Mouse (Mus musculus) bone marrow macrophage, adult 2 months (primary cell): ENCODE data around the gene Pifo. TPM values are rescaled to one million over a fixed set of nuclear protein-coding genes. Genes with fewer than 3 reads are reported as not detected.
"Not testable (repeated sequence)": the region's sequence is repeated elsewhere in the genome, so short reads cannot be mapped to it uniquely, and the experiment has no call there.

Experiments
- H3K27ac ChIP-seq: 2 replicates; pipeline ENCODE4 v1.5.1; 2012; ENCODE audit warnings: low read depth, low read length; ENCODE audit not compliant: insufficient read depth
- H3K4me1 ChIP-seq: 2 replicates; pipeline ENCODE4 v1.6.1; 2012; ENCODE audit warnings: low read length; ENCODE audit not compliant: control insufficient read depth, insufficient read depth
- H3K4me3 ChIP-seq: 2 replicates; pipeline ENCODE4 v1.5.1; 2012; ENCODE audit warnings: mild to moderate bottlenecking, low read length, moderate library complexity; ENCODE audit not compliant: insufficient read depth
- CTCF ChIP-seq: IDR thresholded peaks from 2 replicates; pipeline ENCODE4 v1.5.1; 2012; ENCODE audit warnings: low read depth, mild to moderate bottlenecking, low read length, moderate library complexity
- POLR2A ChIP-seq: IDR thresholded peaks from 2 replicates; pipeline ENCODE4 v1.6.1; 2012; ENCODE audit warnings: mild to moderate bottlenecking, low read depth, low read length, borderline replicate concordance
- polyA plus RNA-seq: library from polyadenylated mRNA; stranded (reverse); fragments of >200 nt; gene quantifications from 2 replicates; pipeline ENCODE4 v1.2.4, GENCODE M21; 2012; ENCODE audit not compliant: missing spikeins, insufficient read depth, insufficient read length

Pifo gene
- not detected in 2 replicates for polyA plus RNA-seq

GRCm38 (mm10) chr3:106014546-106014945 is at the start of gene Pifo:
Gene Pifo, minus strand, starts transcription at chr3:106014646.
- no peaks in the 10 kb centered on the region for H3K4me1 ChIP-seq
- H3K27ac ChIP-seq: no peak within 1 kb of the TSS
- H3K4me3 ChIP-seq: no peak within 1 kb of the TSS
- TF ChIP-seq CTCF: no peak
- no peak for TF ChIP-seq POLR2A

GRCm38 (mm10) chr3:106057966-106058365 is 43.5 kb upstream of the Pifo start:
- no peak overlapping the region for H3K27ac ChIP-seq
- no peak overlapping the region for H3K4me3 ChIP-seq
- TF ChIP-seq POLR2A: no peak
- no peak for TF ChIP-seq CTCF
- H3K4me1 ChIP-seq: no peaks in the 10 kb centered on the region

- Histone ChIP-seq H3K27ac (no peak overlapping the region), H3K4me3 (no peak overlapping the region), H3K4me1 (no peaks in the 10 kb centered on the region)
- TF ChIP-seq POLR2A: no peak
- no peak for TF ChIP-seq CTCF
These were observed 37.5 kb upstream of the Pifo start for GRCm38 (mm10) chr3:106051896-106052295.

- Histone ChIP-seq H3K4me3 (no peak overlapping the region), H3K4me1 (no peaks in the 10 kb centered on the region), H3K27ac (no peak overlapping the region)
- TF ChIP-seq CTCF (no peak), POLR2A (no peak)
These were observed 25.9 kb upstream of the Pifo start for GRCm38 (mm10) chr3:106040306-106040705.

GRCm38 (mm10) chr3:106032781-106033180 is 18.3 kb upstream of the Pifo start, which contains the start of gene Chil5:
Gene Chil5, minus strand, starts transcription at chr3:106032814.
- H3K4me1 ChIP-seq: no peaks in the 10 kb centered on the region
- H3K27ac ChIP-seq: no peak within 1 kb of the TSS
- TF ChIP-seq CTCF: no peak
- TF ChIP-seq POLR2A: no peak
- no peak within 1 kb of the TSS for H3K4me3 ChIP-seq

- no peak overlapping the region for H3K27ac ChIP-seq
- no peaks in the 10 kb centered on the region for H3K4me1 ChIP-seq
- TF ChIP-seq POLR2A (no peak), CTCF (no peak)
- no peak overlapping the region for H3K4me3 ChIP-seq
These were observed 9.7 kb upstream of the Pifo start for GRCm38 (mm10) chr3:106024135-106024534.

- no peak overlapping the region for H3K4me3 ChIP-seq
- TF ChIP-seq CTCF (no peak), POLR2A (no peak)
These were observed 7.4 kb upstream of the Pifo start for GRCm38 (mm10) chr3:106021840-106022239.

GRCm38 (mm10) chr3:106003360-106003759 is 11.1 kb downstream of the Pifo start:
- H3K4me1 ChIP-seq, H3K27ac ChIP-seq, H3K4me3 ChIP-seq: not testable (repeated sequence)

More at GRCm38 (mm10) chr3:106021840-106022239, 7.4 kb upstream of the Pifo start:
- no peak overlapping the region for H3K27ac ChIP-seq
- no peaks in the 10 kb centered on the region for H3K4me1 ChIP-seq

GRCm38 (mm10) chr3:106001416-106002370 is 12.8 kb downstream of the Pifo start:
- TF ChIP-seq CTCF: no peak
- TF ChIP-seq POLR2A: no peak
- H3K4me3 ChIP-seq: no peak overlapping the region

GRCm38 (mm10) chr3:106000707-106001375 is 13.6 kb downstream of the Pifo start:
- H3K27ac ChIP-seq: no peak overlapping the region
- TF ChIP-seq CTCF: no peak
- no peak for TF ChIP-seq POLR2A
- H3K4me3 ChIP-seq: no peak overlapping the region
- no peaks in the 10 kb centered on the region for H3K4me1 ChIP-seq

More at GRCm38 (mm10) chr3:106001416-106002370, 12.8 kb downstream of the Pifo start:
- no peak overlapping the region for H3K27ac ChIP-seq
- no peaks in the 10 kb centered on the region for H3K4me1 ChIP-seq
